Mouse (Mus musculus): Measurements from ENCODE around the gene Cadps.

DNA sequence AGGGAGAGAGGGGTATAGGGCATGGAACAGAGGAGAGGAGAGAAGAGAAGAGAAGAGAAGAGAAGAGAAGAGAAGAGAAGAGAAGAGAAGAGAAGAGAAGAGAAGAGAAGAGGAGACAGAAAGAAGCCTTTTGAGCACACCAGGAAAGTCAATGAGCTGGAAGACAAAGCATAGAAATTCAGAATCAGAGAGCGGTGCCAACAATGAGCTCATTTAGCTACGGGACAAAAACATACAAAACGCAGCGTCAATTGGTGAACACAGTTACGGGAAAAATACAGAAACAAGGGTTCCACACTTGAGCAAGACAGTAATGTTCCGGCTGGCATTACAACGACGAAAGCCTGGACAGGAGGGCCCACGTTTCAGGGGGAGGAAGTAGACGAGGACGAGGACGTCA lies 412.6 kb downstream of the Cadps start:
- TF ChIP-seq CTCF (IDR thresholded peaks at IDR 0.05) (no peak), POLR2A (IDR thresholded peaks at IDR 0.05; ENCODE audit: insufficient read depth, low read depth, low read length) (no peak), EP300 (IDR thresholded peaks at IDR 0.05; ENCODE audit: insufficient read depth, low read depth, low read length) (no peak)

All from heart, adult 2 months (tissue).